Mouse (Mus musculus): ENCODE data around the gene App.

DNA sequence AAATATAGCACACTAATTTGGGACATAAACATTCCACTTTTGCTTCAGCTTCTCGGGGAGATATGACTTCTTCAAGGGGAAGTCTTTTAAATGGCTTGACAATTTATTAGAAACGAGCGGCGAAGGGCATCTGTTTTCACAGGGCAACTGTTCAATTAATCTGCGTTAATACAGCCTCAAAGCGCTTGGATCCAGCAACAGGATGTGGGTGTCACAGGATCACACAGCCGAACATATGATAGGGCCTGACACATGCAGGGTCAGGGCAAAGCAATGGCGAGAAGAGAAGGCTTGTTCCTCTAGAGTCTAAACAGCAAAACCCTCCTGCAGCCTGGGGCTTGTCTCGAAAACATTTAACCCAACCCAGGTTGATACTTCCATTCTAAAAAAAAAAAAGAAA lies 22.7 kb downstream of the App start:
- TF ChIP-seq CTCF (IDR thresholded peaks at IDR 0.05; ENCODE audit: control insufficient read depth, insufficient read depth, insufficient read length), result no peak
- no peak for TF ChIP-seq USF1 (IDR thresholded peaks at IDR 0.05; ENCODE audit: low read depth)
- no peak for TF ChIP-seq MYOD1 (IDR thresholded peaks at IDR 0.05; ENCODE audit: control insufficient read depth, insufficient read length, low read depth)
- no peak for TF ChIP-seq MAX (IDR thresholded peaks at IDR 0.05)
- no peak for TF ChIP-seq FOSL1 (IDR thresholded peaks at IDR 0.05; ENCODE audit: insufficient read depth, low read length, poor library complexity, severe bottlenecking)

Measured in C2C12 (cell line).